Mouse (Mus musculus) limb, embryonic 12.5 days (tissue): ENCODE measurements around the gene Ccl27b. TPM values are rescaled to one million over a fixed set of nuclear protein-coding genes. Genes with fewer than 3 reads are reported as not detected.

ENCODE experiments used
- polyA plus RNA-seq: library from polyadenylated mRNA; unstranded; fragments of >200 nt; fragmentation: Nextera tagmentation; extraction: Ambion mirVana; gene quantifications from 2 replicates; pipeline ENCODE4 v1.2.1, GENCODE M21; 2016

Gene Ccl27b
- polyA plus RNA-seq, 1 experiment from 2014 or later = not detected

Other genes with a start within 250 kb of the Ccl27b start
- gene Gm21586, start 215.9 kb upstream of the Ccl27b start, polyA plus RNA-seq = not detected in 2 replicates
- gene Gm2163, start 188.5 kb upstream of the Ccl27b start, polyA plus RNA-seq = 0.22 TPM in 1 of 2 replicates, not detected in the other
- 0.26 TPM in 1 of 2 replicates, not detected in the other for gene Fam205a2, start 127.1 kb upstream of the Ccl27b start, polyA plus RNA-seq
- gene Gm10591, start 43.1 kb upstream of the Ccl27b start, polyA plus RNA-seq = not detected in 2 replicates
- 0.42 TPM in 1 of 2 replicates, not detected in the other for gene Gm2564, start 25.5 kb upstream of the Ccl27b start, polyA plus RNA-seq
- gene Il11ra2, start 6.6 kb downstream of the Ccl27b start, polyA plus RNA-seq = not detected in 2 replicates
- not detected in 2 replicates for gene 4930578G10Rik, start 80.3 kb downstream of the Ccl27b start, polyA plus RNA-seq
- gene Ccl19, start 101.3 kb downstream of the Ccl27b start, polyA plus RNA-seq = not detected in 2 replicates
- gene Ccl21a, start 118.7 kb downstream of the Ccl27b start, polyA plus RNA-seq = 3.1 and 4.0 TPM in 2 replicates
- gene Fam205a1, start 198.6 kb downstream of the Ccl27b start, polyA plus RNA-seq = 0.06 TPM in 1 of 2 replicates, not detected in the other
- 0.09 TPM in 1 of 2 replicates, not detected in the other for gene Gm12394, start 201.5 kb downstream of the Ccl27b start, polyA plus RNA-seq
- gene Fam205c, start 219.0 kb downstream of the Ccl27b start, polyA plus RNA-seq = 0.35 TPM in 1 of 2 replicates, not detected in the other